Mouse (Mus musculus): Measurements from ENCODE around the gene Sox5.
A peak's percentile ranks its signal among the peaks of the same experiment; 100 is the strongest.

Gene Sox5

DNA sequence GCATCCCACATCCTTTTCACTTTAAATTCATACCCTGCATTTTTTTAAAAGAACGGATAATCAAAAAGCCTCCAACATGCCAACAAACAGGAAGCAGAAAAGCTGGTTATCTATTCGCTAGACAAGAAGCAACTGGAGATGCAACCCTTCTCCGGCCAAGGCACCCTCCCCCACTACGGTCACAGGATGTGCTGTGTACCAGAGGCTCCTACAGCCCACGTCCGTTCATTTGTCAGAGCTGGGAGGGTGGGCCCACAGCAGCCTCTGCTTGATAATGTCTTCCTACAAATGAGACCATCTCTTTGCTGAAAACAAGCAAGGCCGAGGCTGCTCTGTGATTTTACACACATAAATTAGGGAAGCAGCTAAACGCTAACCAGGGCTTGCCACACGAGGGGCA is 69.9 kb downstream of the Sox5 start:
- no peak for DNase-seq

DNA sequence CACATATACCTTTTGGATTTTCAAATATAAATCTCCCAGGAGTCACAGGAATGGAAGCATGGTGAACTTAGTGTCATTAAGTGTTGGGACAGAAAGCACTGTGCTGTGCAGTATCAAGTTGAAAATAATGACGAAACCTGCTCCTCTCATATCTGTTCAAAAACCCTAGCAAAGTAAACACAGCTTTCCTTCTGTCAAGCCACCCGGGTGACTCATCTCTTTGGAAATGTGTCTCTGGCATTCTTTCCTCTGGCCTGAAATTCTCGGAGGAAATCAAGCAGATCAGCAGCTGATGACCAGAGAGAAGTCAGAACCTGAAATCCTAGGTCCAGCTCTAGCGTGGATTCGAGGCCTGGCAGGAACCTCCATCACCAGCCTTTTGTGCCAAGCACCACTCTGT is 71.0 kb downstream of the Sox5 start:
- no peak for DNase-seq

DNA sequence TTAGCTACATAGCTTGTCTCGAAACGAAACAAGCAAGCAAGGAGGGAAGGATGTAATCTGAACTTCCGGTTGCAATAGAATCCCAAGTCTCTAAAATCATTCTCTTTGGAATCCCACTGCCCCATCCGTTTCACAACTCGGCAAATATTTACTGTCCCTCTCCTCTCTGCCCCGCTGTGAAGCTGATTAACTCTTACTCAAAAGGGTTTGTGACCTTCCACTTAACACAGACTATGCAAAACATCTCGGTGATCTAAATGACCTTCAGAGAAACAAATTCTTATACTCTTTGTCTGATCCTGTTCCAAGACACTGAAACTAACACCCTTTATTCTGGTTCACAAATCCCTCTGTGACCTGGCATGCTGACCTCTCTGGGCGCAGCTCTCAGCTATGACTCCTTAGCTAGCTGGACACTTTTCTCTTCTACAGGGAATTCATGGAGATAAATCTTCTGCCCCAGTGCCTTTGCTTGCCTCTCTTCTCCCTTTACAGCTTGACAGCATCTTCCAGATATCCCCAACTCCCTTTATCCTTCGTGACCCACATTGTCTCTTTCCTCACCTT is 72.1 kb downstream of the Sox5 start:
- DNase-seq = no peak

DNA sequence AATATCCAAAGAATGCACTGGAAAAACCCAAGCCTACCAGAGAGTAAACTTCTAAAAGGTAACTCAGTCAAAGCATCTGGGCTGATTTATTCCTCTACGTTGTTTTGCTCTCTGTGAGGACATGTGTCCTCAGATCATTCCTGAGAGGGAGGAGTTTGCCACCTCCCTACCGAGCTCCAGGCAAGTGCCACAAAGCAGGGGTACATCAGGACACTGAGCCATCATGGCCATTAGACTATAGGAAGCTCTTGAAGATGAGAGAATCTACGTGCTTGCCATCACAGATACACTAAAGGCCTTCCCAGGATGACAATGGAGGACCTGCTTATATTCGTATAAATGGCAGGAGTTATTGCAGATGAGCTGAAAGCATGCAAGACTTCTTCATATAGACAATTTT is 73.4 kb downstream of the Sox5 start:
- DNase-seq = no peak

DNA sequence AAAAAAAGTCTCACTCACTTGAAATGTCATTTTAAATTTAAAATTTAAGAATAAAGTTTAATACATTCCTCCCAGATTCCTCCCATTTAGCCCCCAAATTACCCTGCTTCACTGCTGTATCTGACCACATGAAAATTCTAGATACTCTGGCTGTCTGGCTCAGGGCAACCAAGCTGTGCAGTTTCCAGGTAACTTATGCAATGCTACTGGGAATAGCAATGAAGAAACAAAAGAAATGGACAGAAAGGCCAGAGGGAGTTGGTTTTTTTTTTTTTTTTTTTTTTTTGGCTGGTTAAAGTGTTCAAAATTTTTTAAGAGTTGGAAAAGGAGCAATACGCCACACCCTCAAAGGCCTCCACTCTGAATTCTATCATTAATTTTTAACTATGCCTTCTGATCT is 73.8 kb downstream of the Sox5 start:
- DNase-seq = no peak

DNA sequence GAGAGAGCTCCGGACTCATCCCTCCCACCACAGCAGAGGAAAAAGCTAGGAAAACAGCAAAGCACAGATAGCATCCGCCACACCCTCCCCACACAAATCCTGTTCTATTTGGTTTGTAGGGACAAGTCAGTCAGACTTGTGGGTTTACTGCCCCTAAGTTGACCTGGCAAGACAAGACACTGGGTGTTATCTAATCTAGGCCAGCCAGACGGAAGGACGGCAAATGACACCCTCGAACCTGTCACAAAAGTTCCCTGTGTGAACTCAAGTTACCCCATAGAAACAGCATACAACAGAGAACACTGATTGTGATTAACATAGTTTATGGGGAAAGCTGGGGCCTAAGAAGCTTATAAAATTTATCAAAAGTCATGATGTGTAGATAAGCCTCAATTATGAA is 76.8 kb downstream of the Sox5 start:
- no peak for DNase-seq

DNA sequence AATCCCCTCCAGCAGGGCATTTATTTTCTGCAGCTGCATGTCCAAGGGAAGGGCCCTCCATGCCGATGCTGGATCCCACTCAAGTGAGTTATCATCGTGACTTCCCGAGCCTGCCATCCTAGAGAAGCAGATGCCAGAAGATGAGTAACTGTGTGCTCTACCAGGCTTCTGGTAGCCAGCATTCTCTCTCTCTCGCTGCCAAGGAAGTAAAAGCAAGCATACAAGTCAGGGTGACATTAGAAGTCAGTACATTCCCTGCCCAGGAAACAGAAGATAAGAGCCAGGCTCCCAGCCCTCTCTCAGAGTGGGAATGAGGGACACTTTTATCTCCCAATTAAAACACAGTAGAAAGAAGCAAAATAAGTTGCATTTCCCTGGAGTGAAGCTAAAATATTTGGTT is 86.1 kb downstream of the Sox5 start:
- no peak for DNase-seq

DNA sequence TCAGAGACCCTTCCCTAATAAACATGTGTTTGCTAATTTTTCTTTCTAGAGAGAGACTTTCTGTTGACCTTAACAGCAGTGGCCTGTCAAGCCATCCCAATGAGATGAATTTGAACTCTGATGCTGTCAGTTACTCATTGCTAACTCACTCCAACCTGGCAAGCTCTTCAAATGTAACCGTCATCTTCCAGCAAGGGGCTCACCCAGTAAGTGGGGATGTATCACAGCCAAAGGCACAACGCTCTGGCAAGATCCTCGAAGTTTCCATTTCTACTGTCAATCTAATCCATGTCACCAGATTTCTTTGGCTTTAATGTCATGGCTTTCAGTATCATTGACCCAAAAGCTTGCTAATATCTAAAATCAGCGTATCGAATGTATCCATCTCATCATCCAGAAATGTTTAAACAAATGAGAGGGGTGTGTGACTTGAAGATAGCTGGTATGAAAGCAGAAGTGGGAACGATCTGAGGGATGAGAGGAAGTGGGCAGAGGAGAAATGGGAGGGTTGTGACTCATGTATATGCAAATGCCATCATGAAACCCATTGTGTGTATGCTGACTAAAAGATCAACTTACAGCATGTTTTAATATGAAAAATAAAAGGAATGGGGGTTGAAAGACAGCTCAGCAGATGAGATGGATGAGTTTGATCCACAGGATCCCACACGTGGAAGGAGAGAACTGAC is 88.4 kb downstream of the Sox5 start:
- no peak for DNase-seq

DNA sequence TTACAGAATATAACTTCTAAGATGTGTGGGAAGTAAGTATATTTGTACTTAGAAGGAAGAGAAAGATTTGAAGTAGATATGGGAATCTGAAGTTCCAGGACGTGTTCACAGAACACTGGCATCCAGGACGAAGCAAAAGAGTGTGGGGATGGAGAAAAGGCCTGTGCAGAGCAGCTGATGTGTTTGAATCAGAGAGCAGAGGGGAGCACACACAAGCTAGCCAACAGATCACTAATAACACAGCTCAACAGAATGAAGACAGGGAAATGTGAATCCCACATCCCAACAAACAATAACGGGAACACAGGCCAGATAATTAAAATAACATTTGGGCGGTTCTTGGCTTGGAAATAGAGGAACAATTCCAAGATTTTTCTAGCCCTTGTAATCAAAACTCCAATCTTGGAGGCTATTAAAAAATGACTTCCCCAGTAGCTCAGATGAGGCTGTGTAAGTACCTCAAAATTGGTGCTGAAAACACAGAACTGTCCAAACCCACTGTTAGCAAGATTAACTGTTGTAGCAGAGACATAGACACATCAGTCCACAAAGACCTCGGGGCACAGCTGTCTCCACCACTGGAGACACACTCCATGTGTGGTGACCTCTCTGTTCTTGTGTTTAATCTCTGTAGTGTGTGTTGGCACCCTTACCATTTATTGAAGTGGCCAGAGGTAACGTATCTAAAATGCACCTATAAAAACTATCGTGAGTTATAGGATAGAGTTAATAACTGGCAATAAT is 90.3 kb downstream of the Sox5 start:
- DNase-seq = no peak

DNA sequence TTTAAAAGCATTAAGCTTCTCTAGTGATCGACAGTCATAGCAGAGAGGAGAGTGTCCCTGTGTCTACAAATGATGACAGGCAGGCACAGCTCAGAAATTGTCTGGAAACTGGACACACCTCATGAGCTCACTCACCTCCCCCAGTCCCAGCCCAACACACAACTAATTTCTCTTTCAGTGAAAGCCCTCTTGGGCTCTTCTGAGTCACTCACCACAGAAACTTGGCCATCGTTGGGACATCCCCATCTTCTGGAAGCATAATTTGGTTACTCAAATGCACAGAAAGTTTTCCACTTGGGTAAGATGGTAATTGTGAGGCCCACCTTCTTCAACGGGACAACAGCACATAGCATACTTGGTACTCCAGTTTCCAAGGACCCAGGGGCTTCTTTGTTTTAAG is 92.7 kb downstream of the Sox5 start:
- DNase-seq = no peak

DNA sequence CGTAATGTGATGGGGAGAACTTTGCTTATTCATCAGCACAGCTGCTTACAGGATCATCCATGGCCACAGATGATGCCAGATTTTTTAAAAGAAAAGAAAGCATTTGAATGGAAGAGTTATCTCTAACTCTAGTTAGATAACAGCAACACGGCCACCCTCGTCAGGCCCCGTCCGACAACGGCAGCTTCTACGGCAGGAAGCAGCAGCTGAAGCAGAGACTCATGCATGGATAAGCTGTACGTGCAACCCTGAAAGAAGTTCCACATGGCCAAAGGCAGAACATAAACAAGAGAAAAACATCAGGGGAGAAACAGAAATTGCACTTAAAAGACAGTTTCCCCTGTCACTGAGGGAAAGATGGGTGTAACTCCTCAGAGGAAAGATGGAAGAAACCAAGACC is 94.1 kb downstream of the Sox5 start:
- no peak for DNase-seq

DNA sequence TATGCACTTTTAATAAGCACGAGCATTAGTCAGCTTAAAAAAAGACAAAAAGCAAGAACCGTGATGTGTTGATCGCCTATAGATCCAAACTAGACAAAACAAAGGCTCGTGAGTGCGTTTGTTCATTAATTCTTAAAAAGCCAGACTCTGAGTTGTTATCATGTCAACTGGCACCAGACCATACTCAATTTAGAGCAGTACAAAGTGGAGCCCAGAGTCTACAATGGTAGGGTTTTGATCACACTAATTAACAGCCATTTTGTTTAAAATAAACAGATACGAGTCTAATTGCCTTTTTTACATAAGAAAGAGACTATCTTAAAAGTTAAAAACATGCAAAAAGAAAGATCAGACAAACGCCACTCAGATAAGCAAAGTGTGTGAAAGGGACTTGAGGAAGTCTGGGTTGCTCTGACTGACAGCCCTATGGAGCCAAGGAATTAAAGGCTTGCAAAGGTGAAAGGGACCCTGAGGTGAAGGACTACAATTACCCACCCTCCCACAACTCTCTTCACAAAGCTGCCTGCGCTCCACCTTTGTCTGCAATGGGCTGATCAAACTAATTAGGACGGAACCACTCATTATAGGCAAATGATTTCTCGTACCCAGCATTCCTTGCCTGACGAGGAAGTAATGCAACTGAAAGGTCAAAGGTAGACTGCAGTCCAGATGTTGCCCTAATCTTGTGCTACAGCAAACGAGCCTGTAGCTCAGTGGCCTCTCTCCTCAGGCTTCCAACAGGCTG is 100.6 kb downstream of the Sox5 start:
- no peak for DNase-seq

DNA sequence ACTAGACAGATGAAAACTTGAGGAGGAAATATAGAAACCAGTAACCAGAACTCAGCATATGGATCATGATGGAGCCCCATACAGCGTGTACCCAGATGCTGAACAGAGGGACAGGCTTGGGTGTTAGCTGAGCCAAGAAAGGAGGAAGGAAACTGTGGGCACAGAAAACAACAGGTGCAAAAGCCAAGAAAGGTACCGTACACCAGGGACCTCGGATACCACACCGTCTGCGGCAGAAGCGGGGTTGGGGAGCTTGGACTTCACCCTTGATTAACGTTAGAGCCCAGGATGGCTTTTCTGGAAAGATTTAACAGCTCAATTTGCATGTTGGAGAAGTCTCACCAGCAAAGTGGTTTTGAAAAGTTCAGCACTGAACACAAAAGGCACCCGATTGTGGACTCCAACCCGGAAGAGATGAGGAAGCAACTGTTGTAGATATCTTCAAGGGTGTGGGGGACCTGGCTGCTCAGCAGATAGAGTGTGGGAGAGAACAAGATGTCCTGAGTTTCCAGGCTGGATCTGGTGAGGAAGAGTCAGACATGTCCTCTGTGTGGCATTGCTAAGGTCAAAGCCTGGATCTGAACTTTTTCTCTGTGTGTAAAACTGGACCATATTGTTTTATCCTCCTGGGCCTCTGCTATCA is 104.2 kb downstream of the Sox5 start:
- peak in 1 of 2 experiments; percentile 11 for DNase-seq

DNA sequence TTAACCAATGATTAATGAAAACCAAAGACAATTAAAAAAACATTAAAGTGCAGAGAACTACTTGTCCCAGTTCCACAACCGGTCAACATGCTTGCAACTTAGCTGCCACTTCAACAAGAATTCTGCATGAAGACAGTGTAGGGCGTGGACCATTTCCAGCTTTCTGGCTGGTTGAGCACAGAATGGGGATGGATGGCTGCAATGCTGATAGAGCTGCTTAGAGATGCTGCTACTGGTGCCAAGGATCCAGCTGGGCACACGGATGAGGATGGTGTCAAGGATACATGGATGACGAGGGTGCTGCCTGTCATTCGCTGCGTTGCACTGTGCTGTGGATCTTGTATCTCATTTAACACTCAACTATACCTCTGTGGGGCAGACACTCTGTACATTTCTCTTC is 106.7 kb downstream of the Sox5 start:
- no peak for DNase-seq

DNA sequence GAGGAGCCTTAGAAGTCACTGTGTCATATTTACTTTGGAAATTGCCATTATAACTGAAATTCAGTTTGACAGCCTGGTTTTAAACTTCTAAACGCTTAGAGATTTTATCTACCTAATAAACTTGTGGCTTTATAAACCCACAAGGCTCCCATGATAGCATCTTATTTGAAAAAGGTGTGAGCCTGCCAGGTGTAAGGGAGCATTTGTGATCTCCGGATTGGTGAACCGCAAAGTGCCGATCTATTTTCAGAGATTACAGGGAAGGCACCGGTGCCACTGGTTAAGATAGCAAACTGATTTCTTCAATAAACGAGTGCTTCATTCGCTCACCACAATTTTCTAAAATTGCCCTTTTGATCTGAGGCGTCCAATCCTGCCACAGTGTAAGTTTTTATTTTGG is 107.9 kb downstream of the Sox5 start:
- peak in 1 of 2 experiments; percentile 12 for DNase-seq

DNA sequence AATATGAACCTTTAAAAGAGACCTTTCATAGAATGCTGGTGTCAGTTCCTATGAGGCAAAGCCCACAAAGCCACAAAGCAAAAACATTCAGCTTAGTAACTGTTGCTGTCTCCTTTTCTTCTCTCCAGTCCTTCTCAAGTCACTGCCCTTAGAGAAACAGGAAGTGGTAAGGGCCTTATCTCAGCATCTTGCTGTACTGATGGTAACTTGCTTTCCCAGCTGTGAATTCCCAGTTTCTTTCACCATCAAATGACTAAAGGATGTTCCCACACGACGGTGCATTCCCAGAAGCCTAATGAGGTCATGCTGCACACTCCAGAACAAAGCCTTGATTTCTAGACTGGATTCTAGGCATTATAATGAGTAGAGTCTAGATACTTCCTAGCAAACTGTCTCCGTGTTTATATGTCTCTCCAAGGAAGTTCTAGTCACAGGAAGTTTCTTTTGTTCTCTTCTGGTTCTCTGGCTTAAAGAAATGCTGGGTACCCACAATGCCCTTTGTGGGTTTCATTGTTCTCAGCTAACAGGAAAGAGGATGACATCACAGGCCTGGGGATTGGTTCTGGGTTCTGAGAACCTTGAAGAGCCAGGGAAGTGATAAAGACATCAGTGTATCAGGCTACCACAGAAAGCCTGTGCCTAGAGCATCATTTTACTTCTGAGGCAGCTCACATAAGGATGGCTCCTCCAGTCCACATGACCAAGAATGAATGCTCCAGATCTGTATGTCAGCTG is 111.2 kb downstream of the Sox5 start:
- DNase-seq = peak in 1 of 2 experiments; percentile 28

DNA sequence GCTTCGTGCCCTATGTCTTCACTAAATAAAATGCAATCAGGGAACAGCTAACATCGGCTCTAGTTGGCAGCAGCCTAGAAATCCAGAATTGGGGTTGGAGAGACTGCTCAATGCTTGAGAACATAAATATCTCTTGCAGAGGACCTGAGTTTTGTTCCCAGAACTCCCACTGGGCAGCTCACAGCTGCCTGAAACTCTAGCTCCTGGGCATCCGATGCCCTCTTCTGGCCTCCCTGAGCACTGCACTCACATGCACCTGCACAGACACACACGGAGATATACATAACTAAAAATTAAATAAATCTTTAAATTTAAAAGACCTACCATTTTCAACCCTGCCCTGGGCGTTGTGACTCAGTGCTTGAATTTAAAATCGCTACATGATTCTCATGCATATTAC is 115.2 kb downstream of the Sox5 start:
- DNase-seq = no peak

DNA sequence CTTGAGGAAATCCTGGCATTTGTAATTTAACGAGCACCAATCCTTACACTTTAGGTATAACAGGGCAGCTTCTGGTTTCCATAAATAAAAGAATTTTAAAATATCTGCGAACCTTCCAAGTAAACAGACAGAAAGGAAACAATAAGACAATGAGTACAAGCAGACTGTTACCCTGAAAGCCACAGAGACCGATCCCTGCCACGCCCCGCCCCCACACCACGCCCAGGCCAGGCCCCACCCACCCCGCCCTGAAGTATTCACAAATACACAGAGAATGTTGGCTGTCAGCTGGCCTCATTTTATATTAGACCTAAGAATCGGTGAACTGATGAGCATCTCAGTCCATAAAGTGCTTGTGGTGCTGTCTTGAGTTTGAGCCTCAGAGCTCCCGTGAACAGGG is 117.0 kb downstream of the Sox5 start:
- no peak for DNase-seq

DNA sequence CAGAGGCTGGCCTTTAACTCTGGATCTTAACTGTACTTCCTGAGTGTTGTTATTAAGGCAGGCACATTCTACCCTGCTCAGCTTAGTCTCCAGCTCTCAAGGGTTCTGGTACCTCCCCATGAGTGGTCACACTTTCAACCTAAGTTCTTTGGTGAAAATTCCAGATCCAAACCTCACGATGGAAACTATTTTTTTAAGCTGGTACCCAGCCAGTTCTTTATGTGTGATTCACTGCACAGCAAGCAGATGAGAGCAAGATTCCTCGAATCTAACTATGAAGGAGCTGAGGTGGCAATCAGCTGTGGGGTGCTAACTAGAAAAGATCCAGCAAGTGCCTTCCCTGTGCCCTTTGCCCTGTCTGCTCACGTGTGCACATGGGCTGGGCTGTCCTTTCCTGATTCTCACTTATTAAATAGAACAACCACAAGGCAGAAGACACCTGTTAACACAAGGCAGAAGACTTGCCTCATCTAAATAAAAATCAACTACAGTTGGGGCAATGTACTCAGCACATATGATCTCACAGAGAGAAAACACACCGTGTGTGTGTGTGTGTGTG is 118.2 kb downstream of the Sox5 start:
- DNase-seq = no peak

DNA sequence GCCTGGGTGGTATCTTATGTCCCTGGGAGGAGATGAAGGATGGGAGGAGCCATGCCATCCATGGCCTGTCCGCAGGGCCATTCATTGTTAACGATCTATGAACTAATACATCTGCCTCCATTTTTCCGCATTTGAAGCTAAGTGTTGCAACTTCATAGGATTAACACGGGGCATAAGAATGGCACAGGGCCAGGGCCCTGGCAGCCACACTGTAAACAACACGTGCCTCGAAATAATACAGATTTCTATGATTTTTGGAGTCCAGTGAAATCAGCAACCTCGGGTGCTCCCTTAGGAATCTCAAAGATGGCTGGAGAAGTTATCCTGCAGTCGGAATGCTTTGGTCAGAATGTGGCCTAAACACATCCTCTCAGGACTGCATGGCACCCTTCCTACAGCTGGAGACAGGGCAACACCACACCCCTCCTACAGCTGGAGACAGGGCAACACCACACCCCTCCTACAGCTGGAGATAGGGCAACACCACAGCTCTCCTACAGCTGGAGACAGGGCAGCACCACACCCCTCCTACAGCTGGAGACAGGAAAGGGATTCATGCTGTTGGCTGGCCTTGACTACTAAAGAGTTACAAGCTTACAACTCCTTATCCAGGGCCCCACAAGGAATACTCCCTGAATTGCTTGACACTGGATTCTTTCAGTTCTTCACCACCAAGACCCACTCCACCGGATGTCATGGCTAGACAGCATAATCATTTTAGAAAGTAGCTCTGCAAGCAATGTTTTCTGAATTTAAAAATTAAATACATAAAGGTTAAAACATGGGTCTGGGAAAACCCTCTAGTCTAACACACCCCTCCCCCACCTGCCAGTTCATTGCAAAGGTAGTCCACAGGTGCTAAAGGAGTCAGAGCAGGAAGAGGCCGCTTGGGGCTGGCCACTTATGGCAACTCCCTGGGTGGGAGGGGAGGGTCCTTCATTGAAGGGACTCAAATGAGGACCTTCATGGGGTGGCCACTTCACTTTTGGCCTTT is 122.4 kb downstream of the Sox5 start:
- no peak for DNase-seq

DNA sequence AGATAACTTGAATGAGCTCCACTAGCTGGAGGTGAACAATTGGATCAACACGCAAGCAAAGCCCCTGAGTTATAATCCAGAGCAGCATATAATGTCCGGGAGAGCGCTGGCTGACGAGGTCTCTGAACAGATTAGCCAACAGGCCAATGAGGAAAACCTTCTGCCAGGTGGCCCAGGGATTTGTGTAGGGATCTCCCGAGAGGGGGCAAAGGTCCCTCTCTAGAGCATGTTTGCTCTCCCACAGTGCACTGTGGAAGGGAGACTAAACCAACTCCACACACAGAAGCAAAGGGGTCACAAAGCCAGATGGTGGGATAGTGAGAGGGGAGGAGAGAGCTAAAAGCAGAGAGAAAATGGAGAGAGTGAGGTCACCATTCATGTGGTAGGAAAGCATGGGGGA is 128.9 kb downstream of the Sox5 start:
- no peak for DNase-seq

Data from thymus, adult 18-20 months (tissue).